Mouse (Mus musculus) midbrain, embryonic 10.5 days (tissue): ENCODE measurements around the gene Clasrp. TPM values are rescaled to one million over a fixed set of nuclear protein-coding genes. Genes with fewer than 3 reads are reported as not detected.
A peak's percentile ranks its signal among the peaks of the same experiment; 100 is the strongest.

Experiments used
- DNase-seq: peaks from one replicate; pipeline ENCODE4 v3.0.0-alpha.2; 2017; ENCODE audit warnings: low spot score
- H3K27ac ChIP-seq: fragments of 300-500 bp; sonication (generic); replicated peaks from 2 replicates; pipeline ENCODE4 v1.5.1; 2016; ENCODE audit warnings: mild to moderate bottlenecking
- H3K27me3 ChIP-seq: fragments of 300-500 bp; sonication (generic); 2 replicates; pipeline ENCODE4 v1.6.1; 2016; ENCODE audit warnings: low read depth, mild to moderate bottlenecking; ENCODE audit not compliant: poor library complexity, severe bottlenecking
- H3K36me3 ChIP-seq: fragments of 300-500 bp; sonication (generic); 2 replicates; pipeline ENCODE4 v1.6.1; 2016; ENCODE audit warnings: mild to moderate bottlenecking, moderate library complexity
- H3K4me1 ChIP-seq: fragments of 300-500 bp; sonication (generic); 2 replicates; pipeline ENCODE4 v1.6.1; 2016
- H3K4me3 ChIP-seq: fragments of 300-500 bp; sonication (generic); 2 replicates; pipeline ENCODE4 v1.5.1; 2016; ENCODE audit warnings: mild to moderate bottlenecking, moderate library complexity
- H3K9me3 ChIP-seq: fragments of 300-500 bp; sonication (generic); replicated peaks from 2 replicates; pipeline ENCODE4 v1.6.1; 2016; ENCODE audit warnings: mild to moderate bottlenecking
- WGBS: fragments of 180-500 bp; shearing (Covaris S2); methylation state at CpG from one replicate; pipeline ENCODE4 v1.1.7; 2016; 5-methylcytosine and 5-hydroxymethylcytosine counted together
- polyA plus RNA-seq: library from polyadenylated mRNA; unstranded; fragments of >200 nt; fragmentation: Nextera tagmentation; extraction: Ambion mirVana; gene quantifications from 2 replicates; pipeline ENCODE4 v1.2.1, GENCODE M21; 2016

The Clasrp gene
- polyA plus RNA-seq, 1 experiment from 2014 or later, result 51.8 TPM

DNA sequence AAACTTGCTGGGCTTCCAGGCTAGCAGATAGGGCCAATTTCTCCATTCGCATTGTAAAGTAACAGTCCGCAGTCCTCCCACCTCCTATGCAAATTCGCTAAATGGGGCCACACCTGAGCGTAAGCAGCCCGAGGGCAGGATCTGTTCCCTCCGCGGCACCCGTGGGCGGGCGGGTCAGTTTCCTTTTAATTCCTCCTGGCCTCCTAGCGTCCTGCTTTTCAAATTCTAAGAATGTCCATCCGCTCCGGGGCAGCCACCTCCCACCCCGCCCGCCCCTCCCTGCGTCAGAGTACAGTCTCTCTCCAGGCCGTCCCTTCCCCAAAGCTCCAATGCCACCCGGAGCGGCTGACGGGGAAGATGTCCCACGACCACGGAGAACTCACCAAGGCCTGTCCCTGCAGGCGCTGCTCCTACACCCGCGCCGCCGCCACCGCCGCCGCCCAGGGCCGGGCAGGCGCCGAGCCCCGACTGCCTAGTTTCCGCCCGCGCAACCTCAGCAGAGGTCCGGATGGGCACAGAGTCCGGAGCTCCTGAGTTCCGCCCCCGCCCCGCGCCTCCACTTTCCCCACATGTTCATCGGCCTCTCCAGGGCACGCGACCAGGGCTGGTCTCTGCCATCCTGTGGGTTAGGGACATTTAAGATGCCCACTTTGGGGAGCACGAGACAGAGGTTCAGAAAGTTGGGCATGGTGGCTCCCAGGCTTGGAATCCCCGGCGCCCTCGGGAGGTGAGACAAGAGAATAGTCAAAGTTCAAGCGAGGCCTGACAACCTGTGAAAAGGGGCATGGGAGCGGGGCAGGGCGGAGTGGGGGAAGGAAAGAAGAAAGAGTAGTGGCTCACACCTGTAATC lies 31.1 kb downstream of the Clasrp start:
- Histone ChIP-seq H3K4me3 (peak overlapping the region; percentile 82), H3K9me3 (no peaks in the 10 kb centered on the region), H3K27ac (peak overlapping the region; percentile 87), H3K36me3 (peaks cover 32% of the 10 kb centered on the region), H3K27me3 (peaks cover 42% of the 10 kb centered on the region), H3K4me1 (peaks cover 37% of the 10 kb centered on the region)
- DNase-seq, result peak; percentile 89
- under 1% methylated on average over 53 of the region's 53 CpGs for WGBS

DNA sequence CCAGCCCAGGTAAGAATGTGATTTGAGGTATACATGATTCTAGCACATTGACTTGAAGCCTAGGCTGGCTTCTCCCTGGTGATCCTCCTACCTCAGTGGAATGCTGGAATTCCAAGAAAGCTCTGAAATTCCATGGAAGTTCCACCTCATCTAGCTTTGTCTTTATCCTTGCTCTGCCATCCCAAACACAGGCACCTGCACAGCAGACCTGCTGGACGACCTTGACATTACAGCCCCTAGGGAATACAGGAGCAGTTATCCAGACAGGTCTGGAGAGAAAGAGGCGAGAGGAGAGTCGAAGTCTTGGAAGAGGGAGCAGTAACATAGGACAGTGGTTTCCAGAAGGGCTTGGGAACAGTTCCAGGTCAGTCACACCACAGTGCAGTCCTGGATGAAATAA lies 34.6 kb downstream of the Clasrp start:
- DNase-seq, result no peak
- Histone ChIP-seq H3K4me3 (no peak overlapping the region), H3K36me3 (peaks cover 57% of the 10 kb centered on the region), H3K27ac (no peak overlapping the region), H3K4me1 (peaks cover 23% of the 10 kb centered on the region), H3K9me3 (peaks cover 3% of the 10 kb centered on the region), H3K27me3 (peaks cover 7% of the 10 kb centered on the region)
- WGBS, result 86% methylated on average over 3 of the region's 3 CpGs

GRCm38 (mm10) chr7:19567426-19567825 lies 36.9 kb downstream of the Clasrp start:
- WGBS, result 91% methylated on average over 8 of the region's 8 CpGs
- peaks cover 69% of the 10 kb centered on the region for H3K36me3 ChIP-seq

DNA sequence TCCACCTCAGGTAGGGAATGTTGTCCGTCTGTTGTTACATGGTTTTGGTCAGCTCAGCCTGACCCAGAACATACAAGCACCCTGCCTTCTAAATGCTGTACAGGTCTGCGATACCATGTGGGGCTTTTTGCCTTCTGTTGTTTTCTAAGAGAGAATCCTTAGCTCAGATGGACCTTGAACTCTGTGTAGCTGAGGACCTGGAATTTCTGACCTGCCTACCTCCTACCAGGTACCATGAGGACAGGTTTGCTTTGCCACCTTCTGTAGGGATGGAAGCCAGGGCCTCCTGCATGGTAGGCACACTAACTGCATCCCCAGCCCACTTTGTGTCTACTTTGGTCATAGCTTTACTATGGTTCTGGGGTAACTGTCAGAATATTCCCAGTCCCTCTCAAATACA lies 38.5 kb downstream of the Clasrp start:
- WGBS, result 93% methylated on average over 2 of the region's 2 CpGs
- DNase-seq, result no peak
- Histone ChIP-seq H3K4me1 (peaks cover 20% of the 10 kb centered on the region), H3K9me3 (peaks cover 7% of the 10 kb centered on the region), H3K27me3 (no peaks in the 10 kb centered on the region), H3K27ac (no peak overlapping the region), H3K4me3 (no peak overlapping the region), H3K36me3 (peaks cover 64% of the 10 kb centered on the region)

More at GRCm38 (mm10) chr7:19567426-19567825, 36.9 kb downstream of the Clasrp start:
- H3K27ac ChIP-seq, result no peak overlapping the region
- H3K9me3 ChIP-seq, result peaks cover 7% of the 10 kb centered on the region
- H3K4me1 ChIP-seq, result peaks cover 25% of the 10 kb centered on the region
- H3K4me3 ChIP-seq, result no peak overlapping the region
- no peaks in the 10 kb centered on the region for H3K27me3 ChIP-seq
- no peak for DNase-seq

DNA sequence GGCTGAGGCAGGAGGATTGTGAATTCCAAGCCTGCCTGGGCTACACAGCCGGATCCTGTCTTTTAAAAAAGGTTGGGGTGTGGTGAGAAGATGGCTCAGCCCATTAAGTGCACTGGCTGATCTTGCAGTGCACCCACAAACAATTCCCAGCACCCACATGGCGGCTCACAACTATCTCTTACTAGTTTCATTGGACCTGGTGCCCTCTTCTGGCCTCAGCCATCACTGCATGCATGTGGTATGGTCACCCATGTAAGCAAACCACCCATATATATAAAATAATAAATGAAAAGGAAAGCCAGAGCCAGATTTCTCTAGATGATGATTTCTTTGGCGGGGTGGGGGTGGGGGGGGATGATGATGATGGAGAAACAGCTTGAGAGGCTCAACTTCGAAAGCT lies 39.8 kb downstream of the Clasrp start:
- H3K9me3 ChIP-seq, result peaks cover 7% of the 10 kb centered on the region
- H3K36me3 ChIP-seq, result peaks cover 50% of the 10 kb centered on the region
- H3K27me3 ChIP-seq, result no peaks in the 10 kb centered on the region
- no peak overlapping the region for H3K27ac ChIP-seq
- WGBS, result 89% methylated on average over 4 of the region's 4 CpGs
- no peak for DNase-seq
- peak overlapping the region; percentile 12; the same call in 1 of the 2 replicates for H3K4me3 ChIP-seq
- peaks cover 33% of the 10 kb centered on the region for H3K4me1 ChIP-seq

DNA sequence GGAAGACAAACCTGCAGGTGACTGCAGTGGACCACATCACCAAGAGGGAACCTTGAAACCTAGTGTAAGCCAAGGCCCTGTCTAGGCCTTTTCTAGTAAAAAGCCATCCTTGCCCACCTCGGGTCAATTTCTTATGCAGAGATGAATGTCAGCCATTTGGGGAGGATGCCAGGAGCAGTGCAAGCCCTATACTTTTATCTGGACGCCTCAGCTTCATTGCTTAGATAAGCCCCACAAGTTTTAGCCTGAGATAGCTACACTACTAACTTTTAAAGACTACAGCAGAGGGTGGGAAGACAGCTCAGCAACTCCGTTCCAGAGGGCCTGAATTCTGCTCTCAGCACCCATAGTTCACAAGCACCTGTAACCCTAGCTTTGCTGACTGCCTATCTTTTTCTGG lies 40.4 kb downstream of the Clasrp start:
- Histone ChIP-seq H3K27ac (no peak overlapping the region), H3K4me3 (0 out of 2 replicates have a peak overlapping the region, but pooled peaks have one; percentile 12), H3K4me1 (peaks cover 39% of the 10 kb centered on the region), H3K27me3 (no peaks in the 10 kb centered on the region), H3K9me3 (peaks cover 7% of the 10 kb centered on the region), H3K36me3 (peaks cover 45% of the 10 kb centered on the region)
- no peak for DNase-seq
- 87% methylated on average over 3 of the region's 3 CpGs for WGBS

GRCm38 (mm10) chr7:19562643-19563410 lies 41.5 kb downstream of the Clasrp start, which contains the start of gene Ppp1r37:
TSS of gene Ppp1r37 (minus strand) at chr7:19563076.
- H3K4me3 ChIP-seq, result peak within 1 kb of the TSS; percentile 88
- H3K36me3 ChIP-seq, result peaks cover 48% of the 10 kb centered on the region
- H3K9me3 ChIP-seq, result peaks cover 7% of the 10 kb centered on the region
- DNase-seq, result peak; percentile 34
- WGBS, result 2% methylated on average over 19 of the region's 19 CpGs
- no peaks in the 10 kb centered on the region for H3K27me3 ChIP-seq
- peak within 1 kb of the TSS; percentile 97 for H3K27ac ChIP-seq
- peaks cover 45% of the 10 kb centered on the region for H3K4me1 ChIP-seq

- Histone ChIP-seq H3K4me1 (peaks cover 45% of the 10 kb centered on the region), H3K27me3 (no peaks in the 10 kb centered on the region), H3K27ac (peak overlapping the region; percentile 97), H3K4me3 (peak overlapping the region; percentile 88), H3K9me3 (peaks cover 7% of the 10 kb centered on the region), H3K36me3 (peaks cover 51% of the 10 kb centered on the region)
- DNase-seq, result peak; percentile 96
- under 1% methylated on average over 102 of the region's 102 CpGs for WGBS
Measured at GRCm38 (mm10) chr7:19561765-19562642, 42.3 kb downstream of the Clasrp start.

GRCm38 (mm10) chr7:19561431-19561764 lies 42.9 kb downstream of the Clasrp start:
- 1% methylated on average over 11 of the region's 11 CpGs for WGBS
- peak overlapping the region; percentile 88 for H3K4me3 ChIP-seq
- DNase-seq, result peak; percentile 31
- peak overlapping the region; percentile 97 for H3K27ac ChIP-seq
- peaks cover 53% of the 10 kb centered on the region for H3K36me3 ChIP-seq
- no peaks in the 10 kb centered on the region for H3K27me3 ChIP-seq
- peaks cover 45% of the 10 kb centered on the region for H3K4me1 ChIP-seq
- H3K9me3 ChIP-seq, result peaks cover 7% of the 10 kb centered on the region

DNA sequence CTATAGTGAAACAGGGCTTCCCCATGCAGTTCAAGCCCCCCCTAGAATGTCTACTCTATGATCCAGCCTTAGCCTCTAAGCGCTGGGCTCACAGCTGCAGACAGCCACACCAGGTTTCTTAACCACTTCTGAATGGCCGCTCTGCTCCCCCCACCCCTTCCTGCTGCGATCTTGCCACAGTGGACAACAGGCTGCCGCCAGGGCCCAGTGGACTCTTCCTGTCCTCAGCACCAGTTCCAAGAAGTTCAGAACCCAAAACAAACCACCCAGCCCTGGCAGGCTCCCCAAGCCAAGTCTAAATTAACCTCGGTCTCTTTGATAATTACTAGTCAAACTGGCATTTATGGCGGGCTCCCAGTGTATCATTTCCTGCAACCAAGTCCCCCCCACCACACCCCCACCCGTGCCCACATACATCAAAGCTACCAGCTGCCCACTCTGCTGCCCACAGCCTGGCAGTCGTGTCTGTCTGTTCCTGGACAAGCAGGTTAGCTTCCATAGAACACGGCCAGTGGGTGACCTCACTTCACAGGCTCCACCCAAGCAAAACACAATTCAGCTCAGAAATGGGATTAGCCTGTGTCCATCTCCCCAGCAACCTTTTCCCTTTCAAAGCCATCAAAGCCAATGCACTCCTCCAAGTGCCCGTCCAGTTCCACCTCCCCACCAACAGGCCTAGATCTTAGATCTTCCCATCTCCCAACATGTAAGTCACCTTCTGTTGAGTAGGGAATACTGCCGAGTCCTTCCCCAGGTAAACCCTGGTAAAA lies 43.6 kb downstream of the Clasrp start:
- WGBS, result 35% methylated on average over 11 of the region's 11 CpGs
- DNase-seq, result peak; percentile 37
- Histone ChIP-seq H3K9me3 (peaks cover 7% of the 10 kb centered on the region), H3K4me3 (peak overlapping the region; percentile 88), H3K4me1 (peaks cover 45% of the 10 kb centered on the region), H3K27me3 (no peaks in the 10 kb centered on the region), H3K27ac (peak overlapping the region; percentile 97), H3K36me3 (peaks cover 56% of the 10 kb centered on the region)

DNA sequence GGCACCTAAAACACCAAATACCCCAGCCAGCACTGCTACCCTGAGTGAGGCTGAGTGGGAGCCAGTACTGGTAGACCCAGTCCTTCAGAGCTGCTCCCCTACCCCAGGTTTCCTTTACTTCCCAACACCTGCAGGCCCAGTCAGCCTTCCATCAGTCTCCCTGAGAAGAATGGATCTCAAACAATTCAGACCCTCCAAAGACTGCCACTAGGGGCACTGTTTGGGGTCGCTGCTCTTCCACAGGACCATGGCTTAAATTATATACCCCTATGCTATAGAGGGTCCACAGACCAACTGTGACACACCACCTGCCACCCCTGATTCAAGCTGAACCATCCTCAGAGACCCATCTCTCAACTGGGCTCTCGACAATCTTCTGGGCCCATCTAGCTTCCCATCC lies 45.3 kb downstream of the Clasrp start:
- Histone ChIP-seq H3K27me3 (no peaks in the 10 kb centered on the region), H3K9me3 (no peaks in the 10 kb centered on the region), H3K4me3 (peak overlapping the region; percentile 88; the same call in 1 of the 2 replicates), H3K36me3 (peaks cover 56% of the 10 kb centered on the region), H3K4me1 (peaks cover 45% of the 10 kb centered on the region), H3K27ac (no peak overlapping the region)
- DNase-seq, result peak; percentile 44
- WGBS, result 46% methylated on average over 2 of the region's 2 CpGs
